Mouse (Mus musculus): ENCODE data around the gene Tor4a.

- TF ChIP-seq E2F4 (IDR thresholded peaks at IDR 0.05; ENCODE audit: insufficient replicate concordance, low read depth, low read length) (no peak), HCFC1 (IDR thresholded peaks at IDR 0.05; ENCODE audit: low read depth, low read length) (no peak), ZC3H11A (IDR thresholded peaks at IDR 0.05; ENCODE audit: low read depth, low read length) (no peak), KAT2A (IDR thresholded peaks at IDR 0.05; ENCODE audit: insufficient replicate concordance, low read length) (no peak), GABPA (IDR thresholded peaks at IDR 0.05; ENCODE audit: insufficient replicate concordance, low read depth, low read length) (no peak), USF1 (IDR thresholded peaks at IDR 0.05; ENCODE audit: low read depth, low read length) (no peak), PAX5 (IDR thresholded peaks at IDR 0.05; ENCODE audit: low read length) (no peak), CTCF (conservative IDR thresholded peaks at IDR 0.05 in 1 of 2, IDR thresholded peaks at IDR 0.05 in 1 of 2; ENCODE audit: low read depth in 2 of 2, low read length in 2 of 2) (no peak), RCOR1 (conservative IDR thresholded peaks at IDR 0.05; ENCODE audit: low read depth, low read length) (no peak), NELFE (IDR thresholded peaks at IDR 0.05; ENCODE audit: low read depth, low read length) (no peak), POLR2A (IDR thresholded peaks at IDR 0.05; ENCODE audit: low read depth, low read length) (no peak)
Measured at GRCm38 (mm10) chr2:25233421-25233820, 36.7 kb upstream of the Tor4a start.
